Mouse (Mus musculus) forebrain, embryonic 14.5 days (tissue): ENCODE data around the gene Senp8. TPM values are rescaled to one million over a fixed set of nuclear protein-coding genes. Genes with fewer than 3 reads are reported as not detected.
"Not testable (repeated sequence)": the region's sequence is repeated elsewhere in the genome, so short reads cannot be mapped to it uniquely, and the experiment has no call there.

ENCODE experiments used
- ATAC-seq: fragments of 200-750 bp; cut with Nextera tagmentation; 2 replicates; pipeline ENCODE4 v1.8.0; 2017; ENCODE audit warnings: mild to moderate bottlenecking, moderate library complexity
- DNase-seq: peaks from one replicate; pipeline ENCODE4 v3.0.0-alpha.2; 2015; ENCODE audit warnings: low spot score
- H3K27ac ChIP-seq: fragments of 300-500 bp; sonication (generic); 2 replicates; pipeline ENCODE4 v1.5.1; 2014; ENCODE audit warnings: low read depth, mild to moderate bottlenecking, control low read depth, low read length, moderate library complexity
- H3K27me3 ChIP-seq: fragments of 300-500 bp; sonication (generic); replicated peaks from 2 replicates; pipeline ENCODE4 v1.6.1; 2014; ENCODE audit warnings: low read length, control low read depth, mixed read lengths; ENCODE audit not compliant: control insufficient read depth, insufficient read depth
- H3K36me3 ChIP-seq: fragments of 300-500 bp; sonication (generic); 2 replicates; pipeline ENCODE4 v1.6.1; 2014; ENCODE audit warnings: low read length, control low read depth; ENCODE audit not compliant: control insufficient read depth, insufficient read depth
- H3K4me1 ChIP-seq: fragments of 300-500 bp; sonication (generic); 2 replicates; pipeline ENCODE4 v1.6.1; 2014; ENCODE audit warnings: antibody characterized with exemption, low read length, control low read depth; ENCODE audit not compliant: control insufficient read depth, insufficient read depth
- H3K4me2 ChIP-seq: fragments of 300-500 bp; sonication (generic); 2 replicates; pipeline ENCODE4 v1.6.1; 2014; ENCODE audit warnings: mild to moderate bottlenecking, control low read depth, low read length
- H3K4me3 ChIP-seq: fragments of 300-500 bp; sonication (generic); 2 replicates; pipeline ENCODE4 v1.5.1; 2014; ENCODE audit warnings: low read depth, low read length, control low read depth
- H3K9ac ChIP-seq: fragments of 300-500 bp; sonication (generic); 2 replicates; pipeline ENCODE4 v1.6.1; 2014; ENCODE audit warnings: mild to moderate bottlenecking, low read length, control low read depth, moderate library complexity
- H3K9me3 ChIP-seq: fragments of 300-500 bp; sonication (generic); replicated peaks from 2 replicates; pipeline ENCODE4 v1.6.1; 2016; ENCODE audit warnings: low read length, control low read depth, mixed read lengths; ENCODE audit not compliant: control insufficient read depth
- WGBS: fragments of 180-500 bp; shearing (Covaris S2); extraction: QIAGEN DNeasy Blood & Tissue Kit; methylation state at CpG from one replicate; pipeline ENCODE4 v1.1.7; 2014; 5-methylcytosine and 5-hydroxymethylcytosine counted together
- polyA plus RNA-seq: library from polyadenylated mRNA; unstranded; fragments of >200 nt; fragmentation: Nextera tagmentation; extraction: Ambion mirVana; gene quantifications from 2 replicates; pipeline ENCODE4 v1.2.1, GENCODE M21; 2014

The Senp8 gene
- 12.3 and 12.7 TPM in 2 replicates for polyA plus RNA-seq

DNA sequence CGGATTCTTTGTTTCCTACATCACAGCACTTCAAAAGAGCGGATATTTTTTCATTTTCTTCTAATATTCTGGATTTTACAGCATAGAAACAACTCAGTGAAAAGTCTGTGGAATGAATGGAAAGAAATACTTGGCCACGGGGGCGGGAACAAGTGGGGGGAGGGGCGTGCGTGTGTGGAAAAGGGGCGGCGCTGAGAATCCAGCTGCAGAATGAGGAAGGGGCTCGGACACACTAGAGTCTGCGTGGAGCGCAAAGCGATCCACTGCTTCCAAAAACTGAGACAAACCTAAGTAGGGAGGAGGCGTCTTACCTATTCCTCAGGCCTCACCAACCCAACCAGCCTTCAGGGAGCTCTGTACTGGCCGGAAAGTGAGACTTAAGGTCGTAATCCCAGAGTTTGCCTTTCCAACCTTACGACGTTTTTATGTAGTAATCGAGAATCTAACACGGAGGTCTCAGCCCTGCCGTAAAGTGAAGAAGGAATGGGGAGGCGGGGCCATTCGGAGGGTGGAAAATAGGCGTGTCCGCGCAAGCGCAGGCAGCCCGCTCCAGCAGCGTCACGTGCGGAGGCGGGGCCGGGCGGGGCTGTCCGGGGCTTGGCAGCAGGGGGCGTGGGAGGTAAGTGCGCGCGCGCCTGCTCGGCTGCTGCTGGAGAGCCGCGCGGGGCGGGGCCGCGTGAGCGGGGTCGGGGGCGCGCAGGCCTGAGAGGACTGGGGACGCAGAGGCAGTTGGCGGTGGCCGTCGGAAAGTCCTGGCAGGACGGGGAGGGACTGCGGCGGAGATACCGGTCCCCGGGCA is at the start of gene Senp8, which contains the start of gene Myo9a:
Gene Senp8 (minus strand): TSS at position 444 of the 799 bp plus-strand sequence.
Gene Myo9a (plus strand): TSS at position 630 of the 799 bp plus-strand sequence.
- Histone ChIP-seq H3K4me3 (peak within 1 kb of the TSS; percentile 90), H3K9ac (peak within 1 kb of the TSS; percentile 89), H3K4me1 (peaks cover 6% of the 10 kb centered on the region; the same call in 1 of the 2 replicates), H3K4me2 (peak within 1 kb of the TSS; percentile 79), H3K27me3 (no peaks in the 10 kb centered on the region), H3K9me3 (no peaks in the 10 kb centered on the region), H3K27ac (peak within 1 kb of the TSS; percentile 90), H3K36me3 (no peaks in the 10 kb centered on the region)
- peak; percentile 99 for DNase-seq
- 1% methylated on average over 59 of the region's 59 CpGs for WGBS
- ATAC-seq, result peak; percentile 94

GRCm38 (mm10) chr9:59766966-59767461 is 16.5 kb upstream of the Senp8 start:
- H3K4me3 ChIP-seq, H3K27ac ChIP-seq, ATAC-seq, H3K4me2 ChIP-seq, DNase-seq, H3K4me1 ChIP-seq, H3K9ac ChIP-seq, H3K9me3 ChIP-seq, H3K27me3 ChIP-seq, H3K36me3 ChIP-seq: not testable (repeated sequence)
- 96% methylated on average over 11 of the region's 13 CpGs for WGBS

GRCm38 (mm10) chr9:59760515-59760914 is 10.0 kb upstream of the Senp8 start:
- H3K4me3 ChIP-seq, result no peak overlapping the region
- H3K4me1 ChIP-seq, result no peaks in the 10 kb centered on the region
- no peak overlapping the region for H3K9ac ChIP-seq
- H3K4me2 ChIP-seq, result no peak overlapping the region
- H3K9me3 ChIP-seq, result no peaks in the 10 kb centered on the region
- H3K36me3 ChIP-seq, result no peaks in the 10 kb centered on the region
- DNase-seq (no peak), ATAC-seq (no peak)
- 86% methylated on average over 3 of the region's 3 CpGs for WGBS
- H3K27me3 ChIP-seq, result no peaks in the 10 kb centered on the region
- H3K27ac ChIP-seq, result no peak overlapping the region

- H3K36me3 ChIP-seq, H3K9ac ChIP-seq, H3K4me3 ChIP-seq, DNase-seq, H3K27me3 ChIP-seq, H3K9me3 ChIP-seq, ATAC-seq, H3K4me2 ChIP-seq, H3K27ac ChIP-seq, H3K4me1 ChIP-seq: not testable (repeated sequence)
- 94% methylated on average over 2 of the region's 3 CpGs for WGBS
Measured at GRCm38 (mm10) chr9:59757016-59757415, 6.5 kb upstream of the Senp8 start.

DNA sequence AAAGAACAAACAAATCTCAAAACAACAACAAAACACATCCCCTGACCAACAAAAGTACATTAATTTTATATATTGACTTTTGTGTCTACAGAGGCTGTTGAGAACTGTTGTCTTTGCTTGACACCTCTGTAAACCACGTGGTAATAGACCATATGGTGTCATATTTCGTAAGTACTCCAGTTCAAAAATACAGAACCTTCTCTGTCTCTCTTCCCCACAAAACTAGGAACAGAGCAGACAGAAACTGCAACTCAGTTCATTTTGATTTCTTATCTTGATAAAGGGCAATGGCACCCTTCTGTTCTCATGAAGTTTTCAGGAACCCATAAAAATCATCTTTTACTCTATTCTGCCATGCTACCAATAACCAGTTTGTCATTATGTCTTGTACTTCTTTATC is 4.7 kb upstream of the Senp8 start:
- Histone ChIP-seq H3K36me3 (no peaks in the 10 kb centered on the region), H3K4me1 (peaks cover 4% of the 10 kb centered on the region; the same call in 1 of the 2 replicates), H3K9ac (no peak overlapping the region), H3K27ac (no peak overlapping the region), H3K4me3 (no peak overlapping the region), H3K9me3 (no peaks in the 10 kb centered on the region), H3K27me3 (no peaks in the 10 kb centered on the region), H3K4me2 (no peak overlapping the region)
- no peak for ATAC-seq
- 58% methylated on average over 2 of the region's 2 CpGs for WGBS
- no peak for DNase-seq

- WGBS, result 8% methylated on average over 2 of the region's 2 CpGs
- DNase-seq, result no peak
Measured at GRCm38 (mm10) chr9:59751966-59752365, 1.5 kb upstream of the Senp8 start.

DNA sequence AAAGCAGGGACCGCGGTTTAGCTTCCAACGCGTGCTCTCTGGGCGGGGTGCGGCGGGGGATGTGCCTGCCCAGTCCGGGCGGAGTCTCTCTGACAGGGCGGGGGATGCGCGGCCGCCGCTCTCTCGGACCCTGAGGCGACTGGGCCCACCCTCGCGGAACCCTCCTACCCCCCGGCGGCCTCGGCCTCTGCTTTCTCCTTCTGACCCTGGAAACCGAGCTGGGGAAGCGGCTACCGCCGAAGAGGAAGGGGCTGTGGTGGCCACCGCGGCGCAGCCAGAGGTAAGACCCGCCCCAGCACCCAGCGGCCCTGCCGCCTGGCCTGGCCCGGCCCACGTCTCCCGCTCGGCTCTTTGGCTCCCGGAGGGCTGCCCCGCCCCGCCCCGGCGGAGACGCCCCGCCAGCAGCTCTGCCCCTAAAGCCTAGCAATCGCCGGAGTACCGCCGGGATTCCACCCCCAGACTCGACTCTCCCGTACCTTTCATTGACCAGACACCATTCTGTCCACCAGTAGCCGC is 614 bp upstream of the Senp8 start:
- Histone ChIP-seq H3K4me3 (peak overlapping the region; percentile 90), H3K4me2 (peak overlapping the region; percentile 79), H3K27ac (peak overlapping the region; percentile 90), H3K9ac (peak overlapping the region; percentile 89), H3K27me3 (no peaks in the 10 kb centered on the region), H3K9me3 (no peaks in the 10 kb centered on the region), H3K36me3 (no peaks in the 10 kb centered on the region), H3K4me1 (peaks cover 6% of the 10 kb centered on the region; the same call in 1 of the 2 replicates)
- peak; percentile 91 for ATAC-seq
- WGBS, result under 1% methylated on average over 39 of the region's 49 CpGs
- DNase-seq, result peak; percentile 57

More at GRCm38 (mm10) chr9:59751966-59752365, 1.5 kb upstream of the Senp8 start:
- H3K27me3 ChIP-seq, result no peaks in the 10 kb centered on the region
- no peaks in the 10 kb centered on the region for H3K9me3 ChIP-seq
- H3K27ac ChIP-seq, result 0 out of 2 replicates have a peak overlapping the region, but pooled peaks have one; percentile 90
- no peaks in the 10 kb centered on the region for H3K36me3 ChIP-seq
- ATAC-seq, result no peak
- peaks cover 6% of the 10 kb centered on the region; the same call in 1 of the 2 replicates for H3K4me1 ChIP-seq
- H3K4me3 ChIP-seq, result peak overlapping the region; percentile 90
- H3K4me2 ChIP-seq, result peak overlapping the region; percentile 79
- H3K9ac ChIP-seq, result peak overlapping the region; percentile 89

GRCm38 (mm10) chr9:59749581-59750265 is 787 bp downstream of the Senp8 start:
- 32% methylated on average over 12 of the region's 12 CpGs for WGBS
- Histone ChIP-seq H3K4me2 (peak overlapping the region; percentile 65), H3K4me3 (peak overlapping the region; percentile 90), H3K36me3 (no peaks in the 10 kb centered on the region), H3K9ac (peak overlapping the region; percentile 66), H3K9me3 (no peaks in the 10 kb centered on the region), H3K4me1 (peaks cover 6% of the 10 kb centered on the region; the same call in 1 of the 2 replicates), H3K27me3 (no peaks in the 10 kb centered on the region), H3K27ac (peak overlapping the region; percentile 90)
- ATAC-seq (no peak), DNase-seq (peak; percentile 6)
